Mouse (Mus musculus) CH12.LX (cell line): Measurements from ENCODE around the gene 1700001F09Rik.
"Not testable (repeated sequence)": the region's sequence is repeated elsewhere in the genome, so short reads cannot be mapped to it uniquely, and the experiment has no call there.

ENCODE experiments used
- CTCF ChIP-seq, 2 experiments: IDR thresholded peaks in 1 of 2; conservative IDR thresholded peaks in 1 of 2; 2 replicates each; pipeline ENCODE4 v1.5.1; 2011 to 2012; ENCODE audit warnings: low read depth in 2 of 2, low read length in 2 of 2, improper control_type of control experiment in 1 of 2, inconsistent platforms in 1 of 2, mild to moderate bottlenecking in 1 of 2, moderate library complexity in 1 of 2
- EP300 ChIP-seq: IDR thresholded peaks from 2 replicates; pipeline ENCODE4 v1.6.1; 2011; ENCODE audit warnings: low read length, improper control_type of control experiment
- POLR2A ChIP-seq: IDR thresholded peaks from 2 replicates; pipeline ENCODE4 v1.6.1; 2011; ENCODE audit warnings: low read depth, mild to moderate bottlenecking, improper control_type of control experiment, low read length
- SIN3A ChIP-seq: IDR thresholded peaks from 2 replicates; pipeline ENCODE4 v1.6.1; 2012; ENCODE audit warnings: low read length, improper control_type of control experiment, inconsistent platforms
- TBP ChIP-seq: conservative IDR thresholded peaks from 2 replicates; pipeline ENCODE4 v1.6.1; 2011; ENCODE audit warnings: low read depth, low read length, improper control_type of control experiment

GRCm38 (mm10) chr14:43357496-43357895 lies 9.9 kb upstream of the 1700001F09Rik start:
- TF ChIP-seq SIN3A; CTCF (conservative IDR thresholded peaks at IDR 0.05 in 1 of 2, IDR thresholded peaks at IDR 0.05 in 1 of 2; ENCODE audit: low read depth in 2 of 2, low read length in 2 of 2); POLR2A; TBP; EP300: not testable (repeated sequence)
